Mouse (Mus musculus) right cerebral cortex, postnatal 36 days (tissue): ENCODE measurements around the gene Kcnk15.
A peak's percentile ranks its signal among the peaks of the same experiment; 100 is the strongest.

Experiments used
- DNase-seq, 2 experiments: peaks; one replicate each; pipeline ENCODE4 v3.0.0; 2022; ENCODE audit warnings: low spot score in 2 of 2, mixed read lengths in 1 of 2

Gene Kcnk15

DNA sequence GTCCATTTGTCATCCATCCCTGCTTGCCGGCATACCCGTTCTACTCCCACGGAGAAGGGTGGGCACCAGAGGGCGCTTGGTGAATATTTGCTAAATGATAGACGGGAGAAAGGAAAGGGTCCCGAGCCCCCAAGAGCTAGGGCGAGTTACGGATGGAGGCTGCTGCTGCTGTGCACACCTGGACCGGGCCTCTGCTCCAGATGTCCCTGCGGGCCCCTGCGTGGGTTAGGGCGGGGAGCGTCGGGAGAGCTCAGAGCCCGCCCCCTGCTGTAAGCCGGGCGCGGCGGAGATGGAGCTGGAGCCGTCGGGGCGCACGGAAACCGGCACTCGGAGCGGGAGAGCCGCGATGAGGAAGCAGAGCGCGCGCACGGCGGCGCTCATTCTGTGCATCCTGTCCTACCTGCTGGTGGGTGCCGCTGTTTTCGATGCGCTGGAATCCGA lies at the start of gene Kcnk15:
Gene Kcnk15 (plus strand): TSS at position 191 of the 441 bp plus-strand sequence.
- no peak for DNase-seq

DNA sequence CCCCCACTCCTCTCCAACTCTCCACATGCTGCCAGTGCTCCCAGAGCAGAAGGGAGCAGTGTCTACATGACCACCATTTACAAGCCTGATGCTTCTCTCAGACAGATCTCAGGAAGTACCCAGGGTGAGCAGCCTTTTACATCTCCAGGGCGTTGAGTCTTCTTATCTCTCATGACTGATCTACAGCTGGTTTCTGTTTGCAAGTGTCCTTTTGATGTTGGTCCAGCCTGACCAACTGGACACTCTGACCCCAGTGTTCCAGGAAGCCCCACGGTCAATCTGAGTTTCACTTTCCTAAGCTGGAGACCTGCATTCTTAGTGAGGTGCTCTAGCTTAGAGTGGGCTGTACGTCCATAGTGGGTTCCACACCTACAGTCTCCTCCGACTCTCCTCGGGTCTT lies 49.6 kb upstream of the Kcnk15 start:
- no peak for DNase-seq

DNA sequence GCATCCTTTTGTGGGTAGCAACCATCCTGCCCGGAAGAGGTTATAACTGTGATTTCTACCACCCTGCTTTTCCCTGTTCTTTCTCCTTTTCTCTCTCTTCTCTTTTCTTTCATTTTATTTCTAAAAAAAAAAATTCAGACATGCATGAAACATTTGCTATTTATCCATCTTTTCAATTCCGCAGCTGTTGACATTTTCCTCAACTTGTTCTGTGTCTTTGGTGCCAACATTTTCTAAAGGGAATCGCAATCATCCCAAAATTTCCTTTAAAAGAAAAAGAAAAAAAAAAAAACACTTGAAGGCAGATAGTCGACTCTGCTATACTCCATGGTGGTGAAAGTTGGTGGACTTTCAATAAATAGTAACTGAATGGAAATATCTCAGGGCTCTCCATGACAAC lies 44.3 kb upstream of the Kcnk15 start:
- no peak for DNase-seq

DNA sequence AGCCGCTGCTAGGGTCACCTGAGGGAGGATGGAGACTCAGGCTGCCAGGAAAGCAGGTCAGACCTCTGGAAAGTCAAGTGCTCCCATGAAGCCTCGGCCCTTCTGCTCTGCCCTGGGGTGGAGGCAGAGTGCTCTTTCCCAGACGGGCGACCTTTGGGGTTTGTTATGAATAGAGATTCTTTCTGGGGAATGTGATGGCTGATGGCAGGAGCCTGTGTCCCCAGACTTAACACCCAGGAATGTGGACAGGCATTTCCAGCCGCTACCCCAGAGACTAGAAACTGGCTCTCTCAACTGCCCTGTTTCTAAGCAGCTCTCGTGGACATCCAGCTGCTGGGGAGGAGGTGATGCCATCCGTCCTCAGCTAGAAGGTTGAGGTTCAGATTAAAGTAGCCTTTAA lies 43.7 kb upstream of the Kcnk15 start:
- no peak for DNase-seq

DNA sequence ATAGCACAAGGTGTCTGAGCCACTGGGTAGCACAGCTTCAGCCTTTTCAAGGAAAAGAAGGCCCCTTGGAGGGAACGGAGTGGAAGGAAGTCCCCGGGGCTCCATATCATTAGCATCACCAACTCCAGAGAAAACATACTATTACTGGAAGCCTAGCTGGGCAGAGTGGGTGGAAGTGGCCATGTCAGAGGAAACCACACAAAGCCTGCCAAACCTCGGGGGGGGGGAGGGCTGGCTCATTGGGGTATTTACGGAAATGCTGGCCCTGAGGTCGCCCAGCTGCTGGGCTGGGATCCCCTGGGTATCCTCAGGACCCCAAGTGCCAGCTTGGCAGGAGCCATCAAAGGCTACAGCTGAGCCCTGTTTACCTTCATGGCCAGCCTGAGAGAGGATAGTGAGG lies 40.4 kb upstream of the Kcnk15 start:
- DNase-seq = no peak

DNA sequence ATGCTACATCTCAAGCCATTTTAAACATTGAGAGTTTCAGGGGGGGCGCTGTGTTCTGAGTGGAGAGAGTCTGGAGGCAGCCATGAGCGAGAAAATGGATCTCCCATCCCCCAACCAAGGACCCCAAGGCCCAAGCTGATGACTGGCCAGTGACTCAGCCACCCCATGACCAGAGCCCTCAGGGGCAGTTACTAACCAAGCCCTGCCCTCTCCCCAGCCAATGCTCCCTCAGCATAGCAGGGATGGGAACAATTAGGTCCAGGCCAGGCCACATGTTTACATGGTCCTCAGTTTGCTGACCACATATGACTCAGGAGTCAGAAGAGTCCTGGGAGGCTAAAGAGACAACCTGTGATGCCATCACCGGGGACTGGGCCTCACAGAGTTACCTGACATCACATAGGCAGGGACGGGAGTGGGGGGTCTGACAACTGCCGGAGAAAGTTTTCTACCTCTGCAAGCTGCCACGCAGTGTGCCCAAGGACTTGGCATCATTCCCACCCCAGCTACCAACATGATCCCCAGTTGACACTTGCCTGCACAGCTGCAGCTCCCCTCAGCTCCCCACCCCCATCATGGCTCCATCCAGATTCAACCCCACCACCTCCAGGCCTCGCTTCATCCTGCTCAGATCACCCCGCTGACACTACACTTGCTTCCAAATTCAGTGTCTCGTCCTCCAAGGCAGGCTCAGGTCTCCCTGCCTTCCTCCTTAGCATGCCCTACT lies 38.5 kb upstream of the Kcnk15 start:
- DNase-seq = no peak

DNA sequence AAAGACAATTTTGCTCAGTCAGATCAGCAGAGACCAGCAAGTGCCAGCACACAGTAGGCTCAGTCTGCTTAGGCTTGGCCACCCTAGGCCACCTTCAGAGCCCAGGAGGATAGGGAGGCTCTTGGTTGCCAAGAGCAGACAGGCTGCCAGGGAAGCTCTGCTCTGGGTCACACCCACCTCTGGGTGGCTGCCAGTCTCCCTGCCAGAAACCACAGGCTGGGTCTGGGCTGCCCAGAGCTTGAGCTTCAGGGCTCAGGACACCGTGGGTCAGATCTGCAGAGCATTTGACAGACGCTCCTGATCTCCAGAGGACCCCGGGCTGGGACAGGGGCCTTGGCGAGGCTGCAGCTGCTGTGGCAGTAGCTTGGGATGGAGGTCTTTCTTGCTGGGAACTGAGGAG lies 32.8 kb upstream of the Kcnk15 start, which contains the start of gene Ccn5:
Gene Ccn5 (plus strand): TSS at position 255 of the 400 bp plus-strand sequence.
- DNase-seq = no peak

DNA sequence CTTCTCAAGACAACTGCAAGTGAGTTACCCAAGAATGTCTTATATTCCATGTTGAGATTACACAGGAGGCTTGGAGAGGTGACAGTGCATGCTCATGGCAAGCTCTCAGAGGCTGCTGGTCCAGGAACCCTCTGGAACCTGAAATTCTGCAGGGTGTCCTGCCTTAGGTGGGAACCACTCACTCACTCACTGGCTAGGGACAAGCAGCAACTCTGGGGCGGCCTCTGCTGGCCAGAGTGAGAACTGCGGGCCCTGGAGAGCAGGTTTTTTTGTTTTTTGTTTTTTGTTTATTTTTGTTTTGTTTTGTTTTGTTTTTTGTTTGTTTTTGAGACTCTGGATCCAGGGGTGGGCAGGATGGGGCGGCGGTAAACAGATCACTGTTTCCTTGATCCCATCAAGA lies 30.2 kb upstream of the Kcnk15 start:
- no peak for DNase-seq

DNA sequence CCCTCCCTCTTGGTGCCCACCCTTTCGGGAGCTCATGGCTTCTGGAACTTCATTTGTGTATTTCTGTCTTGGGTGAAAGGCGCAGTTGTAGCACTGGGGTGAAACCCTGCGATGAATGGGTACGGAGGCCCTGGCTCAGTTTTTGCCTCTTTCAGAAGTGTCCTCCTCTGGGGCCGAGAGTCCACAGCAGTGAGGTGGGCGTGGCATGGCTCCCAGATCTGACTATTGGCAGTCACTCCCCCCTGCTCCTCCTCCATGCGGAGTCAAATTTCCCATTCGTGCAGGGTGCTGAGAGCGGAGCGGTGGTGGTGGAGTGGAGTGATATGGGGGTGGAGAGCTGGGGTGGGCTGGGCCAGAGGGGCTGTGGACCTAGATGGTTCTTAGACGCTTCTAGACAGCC lies 29.7 kb upstream of the Kcnk15 start:
- DNase-seq = no peak

DNA sequence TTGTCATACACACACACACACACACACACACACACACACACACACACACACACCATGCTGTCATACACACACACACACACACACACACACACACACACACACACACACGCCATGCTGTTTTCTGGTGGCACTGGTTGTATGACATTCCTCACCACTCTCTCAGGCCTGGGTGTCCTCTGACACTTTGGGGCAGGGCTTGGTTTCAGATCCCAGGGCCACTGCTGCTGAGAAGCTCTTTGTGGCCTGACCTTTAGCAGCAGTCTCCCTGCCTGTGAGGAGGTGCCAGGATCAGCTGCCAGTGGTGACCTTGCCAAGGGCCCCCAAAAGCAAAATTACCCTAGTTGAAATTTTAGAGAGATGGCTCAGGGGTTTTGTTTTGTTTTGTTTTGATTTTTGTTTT lies 27.6 kb upstream of the Kcnk15 start:
- DNase-seq = no peak

DNA sequence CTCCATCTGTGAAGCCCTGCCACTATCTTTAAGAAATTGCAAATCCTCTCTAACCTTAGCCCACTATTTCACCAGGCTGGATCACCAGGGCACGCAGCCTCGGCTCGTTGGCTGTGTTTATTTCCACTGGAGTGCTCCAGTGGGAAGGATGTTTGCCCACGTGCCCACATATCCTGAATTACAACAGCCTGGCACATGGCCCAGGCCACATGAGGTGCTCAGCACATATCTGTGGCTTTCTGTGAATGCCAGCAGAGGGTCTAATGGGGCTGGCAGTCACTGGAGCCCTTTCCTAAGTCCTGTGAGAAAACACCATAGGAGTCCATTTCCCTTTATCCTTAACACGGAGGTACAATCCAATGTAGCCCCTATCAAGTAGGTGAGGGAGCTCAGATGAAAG lies 27.0 kb upstream of the Kcnk15 start:
- no peak for DNase-seq

DNA sequence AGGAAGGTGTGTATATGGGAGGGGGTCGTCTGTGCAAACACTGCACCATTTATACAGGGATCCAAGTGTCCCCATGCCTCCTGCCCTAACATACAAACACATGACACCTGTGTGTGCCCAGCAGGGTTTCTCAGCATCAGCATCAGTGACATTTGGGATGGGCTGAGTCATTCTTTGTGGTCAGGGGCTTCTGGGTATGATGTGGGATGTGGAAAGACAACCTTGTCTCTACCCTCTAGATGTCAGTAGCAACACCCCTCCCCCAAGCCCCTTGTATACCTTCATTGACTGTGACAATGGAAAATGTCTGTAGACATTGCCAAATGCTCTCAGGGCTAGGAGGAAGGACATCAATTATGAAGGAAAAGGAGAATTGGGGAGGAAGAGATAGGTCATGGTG lies 22.3 kb upstream of the Kcnk15 start:
- no peak for DNase-seq

DNA sequence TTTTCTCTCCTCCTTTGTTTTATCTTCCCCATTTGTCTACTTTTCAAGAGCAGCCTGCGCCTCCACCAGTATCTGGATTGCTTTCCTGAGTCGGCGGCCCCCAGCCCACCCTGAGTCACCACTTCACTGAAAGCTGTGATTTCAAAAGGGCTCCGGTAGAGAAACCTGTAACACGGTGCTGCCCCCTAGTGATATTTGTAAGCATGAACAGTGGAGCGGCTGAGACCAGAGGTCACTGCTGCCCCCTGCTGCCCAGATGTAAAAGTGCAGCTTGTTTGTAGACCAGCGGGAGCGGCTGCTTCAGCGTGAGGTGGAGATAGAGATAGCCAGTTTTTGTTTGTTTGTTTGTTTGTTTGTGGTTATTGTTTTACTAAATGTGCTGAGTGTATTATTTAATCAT lies 15.4 kb upstream of the Kcnk15 start:
- DNase-seq = peak; percentile 54 to 56

DNA sequence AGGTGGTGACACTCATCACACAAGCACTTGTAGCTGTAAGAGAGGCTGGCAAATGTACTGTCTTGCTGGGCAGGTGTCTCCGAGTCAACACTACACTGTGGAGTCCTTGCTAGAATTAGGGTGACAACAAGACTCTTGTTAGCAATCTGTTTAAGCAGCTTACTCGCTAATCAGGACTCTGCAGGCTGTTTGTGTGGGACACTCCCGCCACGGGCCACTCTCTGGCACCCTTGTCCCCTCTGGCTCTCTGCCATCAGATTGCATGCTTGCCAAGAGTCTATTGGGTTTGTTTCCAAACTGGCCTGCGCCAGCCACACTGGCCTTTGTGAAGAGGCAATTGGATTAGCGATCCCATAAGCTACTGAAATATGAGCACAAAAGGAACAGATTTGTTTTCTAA lies 13.9 kb upstream of the Kcnk15 start:
- DNase-seq = no peak

DNA sequence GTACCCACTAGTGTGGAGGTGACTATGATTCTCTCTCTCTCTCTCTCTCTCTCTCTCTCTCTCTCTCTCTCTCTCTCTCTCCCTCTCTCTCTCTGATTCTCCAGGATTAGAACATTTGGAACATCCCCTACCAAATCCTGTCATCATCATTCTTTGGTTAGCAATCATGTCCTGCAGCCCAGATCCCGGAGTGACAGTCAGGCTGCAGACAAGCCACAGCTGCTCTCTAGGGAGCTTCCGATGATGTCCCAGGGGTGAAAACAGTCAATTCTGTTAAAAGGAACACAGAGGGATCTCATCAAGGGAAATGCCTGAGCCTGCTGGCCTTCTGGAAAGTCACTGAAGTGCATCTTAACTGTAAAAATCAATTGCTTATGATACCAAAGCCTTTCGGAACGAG lies 11.4 kb upstream of the Kcnk15 start:
- no peak for DNase-seq

DNA sequence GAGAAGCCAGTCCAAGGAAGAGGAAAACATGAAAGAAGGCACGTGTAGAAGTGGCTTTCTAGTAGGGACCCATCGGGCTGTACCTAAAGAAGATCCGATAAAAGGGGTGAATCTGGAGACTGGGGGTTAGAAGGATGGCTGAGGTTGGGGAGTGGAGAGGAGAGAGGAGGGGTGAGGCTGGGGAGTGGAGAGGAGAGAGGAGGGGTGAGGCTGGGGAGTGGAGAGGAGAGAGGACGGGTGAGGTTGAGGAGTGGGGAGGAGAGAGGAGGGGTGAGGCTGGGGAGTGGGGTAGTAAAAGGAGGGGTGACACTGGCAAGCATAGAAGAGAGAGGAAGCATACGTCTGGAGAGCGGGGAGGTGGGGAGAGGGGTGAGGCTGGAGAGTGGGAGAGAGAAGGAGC lies 3.8 kb downstream of the Kcnk15 start:
- no peak for DNase-seq

DNA sequence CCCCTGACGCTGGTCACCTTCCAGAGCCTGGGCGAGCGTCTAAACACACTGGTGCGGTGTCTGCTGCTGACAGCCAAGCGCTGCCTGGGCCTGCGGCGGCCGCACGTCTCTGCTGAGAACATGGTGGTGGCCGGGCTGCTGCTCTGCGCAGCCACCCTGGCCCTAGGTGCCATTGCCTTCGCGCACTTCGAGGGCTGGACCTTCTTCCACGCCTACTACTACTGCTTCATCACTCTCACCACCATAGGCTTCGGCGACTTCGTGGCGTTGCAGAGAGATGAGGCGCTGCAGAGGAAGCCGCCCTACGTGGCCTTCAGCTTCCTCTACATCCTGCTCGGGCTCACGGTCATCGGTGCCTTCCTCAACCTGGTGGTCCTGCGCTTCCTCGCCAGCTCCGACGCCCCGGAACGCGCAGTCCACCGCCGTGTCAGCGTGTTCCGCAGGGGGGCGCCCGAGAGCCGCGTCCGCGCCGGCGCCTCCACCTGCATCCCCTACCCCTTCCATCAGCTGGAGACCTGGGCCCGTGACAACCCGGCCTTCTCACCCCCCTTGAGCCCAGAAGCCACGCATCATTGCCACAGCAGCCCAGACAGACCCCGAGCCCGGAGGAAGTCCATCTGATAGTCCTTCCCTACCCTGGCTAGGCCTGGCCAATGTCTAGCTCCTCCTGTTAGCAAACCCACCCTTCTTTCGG lies 5.0 kb downstream of the Kcnk15 start:
- peak in 1 of 2 experiments; percentile 43 for DNase-seq

DNA sequence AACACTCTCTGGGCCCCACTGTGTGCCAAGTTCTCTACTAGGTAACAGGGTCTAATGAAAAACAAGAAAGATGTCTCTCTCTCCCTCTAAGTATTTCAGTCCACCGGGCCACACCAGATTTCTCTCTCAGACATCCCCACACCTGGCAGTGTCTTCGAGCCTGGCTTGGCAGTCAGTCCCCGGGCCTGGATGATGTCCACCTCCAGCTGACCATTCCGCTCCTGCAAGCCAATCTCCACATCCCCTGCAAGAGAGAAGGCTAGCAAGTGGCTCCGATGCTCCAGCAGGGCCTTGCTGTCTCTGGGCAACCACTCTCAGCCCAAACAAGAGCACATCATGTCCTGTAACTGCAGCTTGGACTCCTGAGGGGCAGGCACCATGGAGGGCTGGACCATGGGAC lies 11.9 kb downstream of the Kcnk15 start:
- no peak for DNase-seq

DNA sequence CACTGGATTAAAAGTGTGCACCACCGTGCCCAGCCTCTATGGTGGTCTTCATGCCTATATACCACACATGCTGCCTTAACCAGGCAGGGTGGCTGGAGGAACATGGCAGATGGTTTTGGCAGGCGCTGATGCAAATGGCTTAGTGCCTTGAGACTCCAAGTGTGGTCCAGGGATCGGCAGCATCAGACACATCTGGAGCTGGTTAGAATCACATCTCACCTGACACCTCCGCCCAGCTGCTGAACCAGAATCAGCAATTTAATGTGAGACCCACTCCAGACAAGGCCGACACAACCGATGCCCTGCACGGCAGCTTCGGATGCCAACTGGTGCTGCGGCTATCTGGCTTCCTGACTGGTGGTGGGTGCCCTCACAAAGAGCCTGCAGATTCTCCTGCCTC lies 12.6 kb downstream of the Kcnk15 start:
- no peak for DNase-seq

DNA sequence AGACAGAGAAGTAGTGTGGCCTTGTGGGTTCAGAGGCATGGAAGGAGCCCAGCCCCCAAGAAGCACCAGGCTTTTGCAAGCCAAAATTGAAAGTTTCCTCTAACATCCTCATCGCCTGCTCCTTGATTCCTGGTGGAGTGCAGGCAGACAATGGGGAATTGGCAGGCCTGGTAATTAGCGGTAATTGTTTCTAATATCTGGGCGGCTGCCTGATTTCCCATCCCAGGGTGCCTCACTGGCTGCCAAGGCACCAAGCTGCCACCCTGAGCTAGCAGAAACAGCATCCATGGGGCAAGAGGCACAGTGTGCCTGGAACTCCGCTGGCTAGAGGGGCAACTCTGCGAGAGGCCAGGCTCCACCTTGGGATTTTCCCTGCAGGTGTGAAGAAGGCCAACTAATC lies 16.3 kb downstream of the Kcnk15 start:
- no peak for DNase-seq

DNA sequence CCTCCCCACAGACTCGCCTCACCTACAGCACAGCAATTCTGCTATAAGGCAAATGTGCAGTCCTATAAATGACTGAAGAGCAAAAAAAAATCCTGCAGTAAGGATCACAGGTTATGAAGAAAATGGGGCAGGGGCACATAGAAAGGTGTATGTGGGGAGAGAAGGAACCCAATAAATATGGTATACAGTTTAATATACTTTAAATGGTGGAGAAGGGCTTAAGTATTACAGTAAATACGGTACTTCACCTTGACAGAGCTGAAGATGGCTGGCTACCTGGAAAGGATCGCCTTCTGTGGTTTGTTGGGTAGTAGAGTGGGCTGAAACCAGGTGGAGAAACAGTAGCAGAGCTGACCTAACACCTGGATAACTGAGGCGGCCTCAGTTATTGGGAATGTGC lies 17.8 kb downstream of the Kcnk15 start:
- DNase-seq = no peak

DNA sequence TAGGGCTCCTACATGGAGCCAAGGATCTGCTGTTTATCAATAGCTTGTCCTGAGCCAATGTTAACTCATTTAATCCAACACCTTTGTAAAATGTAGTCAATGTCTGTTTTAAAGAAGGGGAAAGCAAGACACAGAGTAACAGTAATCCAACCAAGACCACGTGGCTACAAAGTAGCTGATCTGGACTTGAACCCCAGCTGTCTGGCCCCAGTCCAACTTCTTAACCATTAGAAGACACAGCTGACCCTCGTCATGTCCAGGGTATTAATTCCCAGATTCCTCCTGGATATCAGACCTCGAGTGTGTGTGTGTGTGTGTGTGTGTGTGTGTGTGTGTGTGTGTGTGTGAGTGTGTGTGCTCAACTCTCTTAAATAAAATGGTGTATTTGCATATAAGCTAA lies 18.5 kb downstream of the Kcnk15 start:
- DNase-seq = no peak

DNA sequence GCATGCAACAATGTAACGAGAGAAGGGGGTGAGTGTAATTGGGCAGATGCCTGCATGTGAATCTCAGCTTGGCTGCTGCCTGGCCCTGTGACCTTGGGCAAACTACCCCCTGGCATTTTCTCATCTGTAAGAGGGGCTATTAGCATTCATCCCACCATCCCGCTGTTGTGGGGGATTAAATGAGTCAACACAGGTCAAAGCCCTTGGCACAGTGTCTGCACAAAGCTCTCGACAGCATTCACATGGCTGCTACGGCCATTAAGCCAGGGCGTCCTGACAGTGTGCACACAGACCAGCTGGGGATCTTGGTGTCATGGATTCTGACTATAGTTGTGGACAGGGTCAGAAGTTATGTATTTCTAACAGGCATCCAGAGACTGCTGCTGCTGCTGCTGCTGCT lies 21.4 kb downstream of the Kcnk15 start:
- no peak for DNase-seq

DNA sequence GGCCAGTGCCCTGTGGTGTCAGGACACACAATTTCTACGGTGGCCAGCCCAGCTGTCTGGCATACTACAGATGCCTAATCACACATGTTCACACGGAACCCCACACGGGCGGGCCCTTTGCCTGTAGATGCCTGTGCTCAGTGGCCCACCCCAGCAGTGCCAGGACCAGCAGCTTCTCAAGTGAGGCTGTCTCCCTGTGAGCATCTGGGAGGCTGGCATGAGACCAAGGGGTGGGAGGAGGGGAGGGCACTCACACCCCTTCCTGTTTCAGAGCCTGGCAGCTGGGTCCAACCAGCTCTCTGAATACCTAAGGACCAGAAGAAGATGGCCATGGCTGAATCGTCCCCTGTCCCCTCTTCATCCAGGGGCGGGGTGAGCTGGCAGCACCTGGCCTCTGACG lies 22.0 kb downstream of the Kcnk15 start:
- DNase-seq = no peak
